Mouse (Mus musculus) kidney, adult 8-10 months (tissue): ENCODE data around the gene Slc22a15.

Experiments
- DNase-seq, 2 experiments: peaks; one replicate each; pipeline ENCODE4 v3.0.0; 2022

The Slc22a15 gene

DNA sequence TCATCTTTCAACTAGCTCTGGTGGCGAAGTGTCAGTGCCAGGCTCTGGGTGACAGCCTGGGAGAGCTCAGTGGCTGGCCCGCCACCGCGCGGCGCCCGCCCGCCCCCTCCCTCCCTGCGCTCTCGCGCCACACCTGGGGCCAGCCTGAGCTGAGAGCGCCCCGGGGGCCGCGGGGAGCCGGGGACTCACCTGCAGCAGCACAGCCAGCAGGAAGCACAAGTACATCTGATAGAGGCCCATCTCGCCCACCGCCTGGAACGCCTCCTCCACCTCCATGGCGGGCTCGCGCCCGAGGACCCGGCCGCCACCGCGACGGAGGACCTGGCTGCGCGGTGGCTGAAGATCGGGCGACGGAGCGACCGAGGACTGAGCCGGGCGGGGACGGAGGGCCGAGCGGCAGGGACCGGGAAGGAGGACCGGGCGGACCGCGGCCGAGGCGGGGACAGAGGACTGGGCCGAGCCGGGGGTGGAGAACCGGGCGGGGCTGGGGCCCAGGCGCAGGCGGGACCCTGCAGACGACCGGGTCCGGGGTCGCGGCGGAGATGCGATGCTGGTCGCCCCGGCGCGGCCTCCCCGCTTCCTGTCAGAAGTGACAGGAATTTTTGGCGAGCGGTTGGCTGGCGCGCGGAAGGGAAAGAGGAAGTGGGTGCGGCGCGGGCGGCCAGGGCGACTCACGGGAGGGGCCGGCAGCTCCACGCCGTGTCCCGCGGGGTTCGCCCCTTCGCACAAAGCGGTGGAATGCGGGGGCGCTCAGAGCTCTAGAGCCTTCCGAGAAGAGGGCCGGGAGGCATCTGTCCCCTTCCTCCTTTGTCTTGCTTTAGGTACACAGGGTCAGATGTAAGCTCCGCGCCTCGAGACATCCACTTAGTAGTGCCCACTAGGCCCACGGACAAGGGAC lies at the start of gene Slc22a15:
Gene Slc22a15 (minus strand): TSS at position 611 of the 898 bp plus-strand sequence.
- DNase-seq, result peak; percentile 44 to 52

DNA sequence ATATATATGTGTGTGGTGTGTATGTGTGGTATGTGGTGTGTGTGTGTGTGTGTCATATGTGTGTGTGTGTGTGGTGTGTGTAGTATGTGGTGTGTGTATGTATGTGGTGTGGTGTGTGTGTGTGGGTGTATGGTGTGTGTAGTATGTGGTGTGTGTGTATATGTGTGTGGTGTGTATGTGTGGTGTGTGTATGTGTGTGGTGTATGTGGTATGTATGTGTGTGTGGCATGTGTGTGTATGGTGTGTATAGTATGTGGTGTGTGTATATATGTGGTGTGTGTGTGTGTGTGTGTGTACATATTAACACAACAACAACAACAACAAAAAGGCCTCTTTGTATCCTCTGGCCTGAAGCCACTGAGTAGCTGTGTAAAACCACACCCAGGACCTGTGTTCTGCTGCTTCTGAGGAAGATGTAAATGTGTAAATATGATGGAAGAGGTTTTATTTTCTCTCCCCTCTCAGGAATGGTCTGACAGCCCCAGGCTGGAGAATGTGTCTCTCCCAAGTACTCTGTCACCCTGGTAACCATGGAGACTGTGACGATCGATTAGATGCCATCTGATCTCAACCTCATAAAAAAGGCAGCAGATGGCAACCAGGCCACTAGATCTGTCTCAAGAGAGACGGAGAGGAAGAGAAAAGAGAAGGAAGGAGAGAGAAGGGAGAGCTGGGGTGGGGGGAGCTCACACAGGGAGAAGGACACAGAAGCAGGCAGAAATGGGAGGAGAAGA lies 42.7 kb upstream of the Slc22a15 start:
- DNase-seq, result no peak

DNA sequence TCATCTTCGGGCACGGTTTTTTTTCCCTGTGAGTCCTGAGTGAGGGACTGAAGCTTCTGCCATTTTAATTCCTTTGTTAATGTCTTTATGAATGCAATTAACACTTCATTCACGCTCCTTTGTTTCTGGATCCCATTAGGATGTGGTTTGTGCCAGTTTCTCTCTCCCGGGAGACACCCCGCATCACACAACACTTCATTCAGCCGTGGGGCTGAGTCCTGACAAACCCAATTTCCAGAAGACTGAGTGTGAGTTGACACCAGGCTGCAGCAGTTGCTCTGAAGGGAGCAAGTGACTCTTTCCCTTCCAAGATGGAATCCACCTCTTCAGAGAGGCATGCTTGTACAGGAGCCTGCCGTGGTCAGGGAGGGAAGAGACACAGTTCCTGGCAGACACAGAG lies 40.1 kb upstream of the Slc22a15 start:
- no peak for DNase-seq

DNA sequence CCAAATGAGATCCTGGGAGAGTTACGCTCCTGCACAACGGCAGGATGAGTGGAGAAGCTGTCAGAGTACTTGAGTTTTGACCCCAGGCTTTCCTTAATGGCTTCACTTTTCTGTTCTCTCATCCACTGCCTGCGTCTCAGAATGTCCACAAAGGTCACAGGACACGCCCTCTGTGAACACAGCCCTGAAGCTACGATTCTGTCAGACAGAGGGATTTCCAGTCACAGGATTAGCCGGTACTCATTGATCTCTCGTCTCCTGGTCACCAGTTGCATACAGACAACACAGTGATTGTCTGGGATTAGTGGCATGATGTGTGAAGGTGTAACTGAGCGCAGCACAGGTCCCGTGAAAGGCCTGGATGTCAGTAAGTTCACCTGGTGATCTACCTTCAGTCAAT lies 39.2 kb upstream of the Slc22a15 start:
- no peak for DNase-seq

DNA sequence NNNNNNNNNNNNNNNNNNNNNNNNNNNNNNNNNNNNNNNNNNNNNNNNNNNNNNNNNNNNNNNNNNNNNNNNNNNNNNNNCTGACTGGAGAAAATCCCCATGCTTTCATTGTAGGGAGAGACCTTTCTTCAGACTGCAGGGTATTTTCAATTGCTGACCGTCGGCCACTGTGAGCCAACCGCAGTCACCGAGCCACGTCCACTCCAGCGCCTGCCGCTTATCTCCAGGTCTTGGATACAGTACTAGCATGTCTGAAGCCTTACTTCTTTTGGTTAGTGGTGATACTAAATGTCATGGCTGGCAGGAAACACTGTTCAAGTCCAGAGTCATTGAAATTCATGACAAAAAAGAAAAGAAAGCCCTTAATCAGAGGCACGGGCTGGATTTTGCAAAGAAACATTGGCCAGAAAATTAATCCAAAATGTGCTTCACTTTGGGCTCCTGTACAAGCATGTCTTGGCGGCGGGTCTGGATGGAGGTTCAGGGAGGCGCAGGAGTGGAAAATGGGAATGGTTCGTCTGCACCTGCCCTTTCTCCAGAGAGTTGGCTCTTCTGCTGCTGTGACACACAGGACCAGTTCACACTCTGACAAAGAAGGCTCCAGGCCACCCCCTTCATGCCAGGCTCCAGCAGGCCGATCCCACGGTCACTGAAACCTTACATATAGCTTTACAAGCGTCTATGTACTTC lies 37.0 kb upstream of the Slc22a15 start:
- DNase-seq, result no peak

DNA sequence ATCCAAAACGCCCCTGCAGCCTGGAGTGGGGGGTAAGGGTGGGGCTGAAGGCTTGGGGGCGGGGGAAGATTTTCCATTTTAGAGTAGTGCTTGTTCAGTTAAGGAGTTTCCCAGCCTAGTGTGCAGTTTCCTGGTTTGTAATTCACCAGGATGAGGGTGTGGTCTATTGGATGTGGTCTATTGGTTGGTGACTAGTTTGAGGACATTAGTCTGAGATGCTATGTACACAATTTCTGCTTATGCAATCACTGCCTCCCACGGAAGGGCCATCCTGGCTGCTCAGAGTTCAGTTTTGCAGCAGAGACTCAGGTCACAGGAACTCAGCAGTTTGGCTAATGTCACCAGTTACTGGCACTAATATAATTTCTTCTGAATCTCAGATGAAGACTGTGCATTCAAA lies 33.8 kb upstream of the Slc22a15 start:
- DNase-seq, result no peak

DNA sequence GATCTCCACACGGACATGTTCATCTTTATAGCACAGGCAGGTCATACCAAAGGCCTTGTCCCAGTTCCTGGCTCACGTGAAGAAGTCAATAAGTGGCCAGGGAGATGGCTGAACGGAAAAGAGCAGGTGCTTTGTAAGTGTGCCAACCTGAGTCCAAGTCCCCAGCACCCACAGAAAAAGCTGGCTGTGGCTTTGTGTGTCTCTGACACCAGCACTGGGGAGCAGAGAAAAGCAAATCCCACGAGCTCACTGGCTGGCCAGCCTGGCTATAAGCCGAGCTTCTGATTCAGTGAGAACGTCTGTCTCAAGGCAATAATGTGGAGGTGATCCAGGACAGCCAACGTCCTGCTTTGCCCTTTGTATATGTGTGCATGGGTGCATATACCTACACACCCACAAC lies 29.3 kb upstream of the Slc22a15 start:
- peak in 1 of 2 experiments; percentile 2 for DNase-seq

DNA sequence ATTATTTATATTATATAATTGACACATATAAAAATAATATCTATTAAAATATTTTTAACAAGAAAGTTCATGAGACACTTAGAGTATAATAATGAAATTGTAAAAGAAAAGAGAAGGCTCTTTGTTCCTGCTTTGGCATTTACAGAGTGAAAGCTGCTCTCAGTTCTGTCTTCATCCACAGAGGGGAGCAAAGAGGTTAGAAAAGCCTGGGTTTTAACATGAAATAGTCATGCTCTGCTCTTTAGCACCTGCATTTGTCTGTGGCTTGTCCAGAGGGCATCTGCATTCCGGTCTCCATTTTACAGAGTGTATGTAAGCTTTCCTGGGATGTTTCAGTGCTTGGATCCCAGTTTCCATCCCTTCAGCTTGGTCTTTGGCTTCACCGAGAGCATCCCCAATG lies 28.3 kb upstream of the Slc22a15 start:
- no peak for DNase-seq

DNA sequence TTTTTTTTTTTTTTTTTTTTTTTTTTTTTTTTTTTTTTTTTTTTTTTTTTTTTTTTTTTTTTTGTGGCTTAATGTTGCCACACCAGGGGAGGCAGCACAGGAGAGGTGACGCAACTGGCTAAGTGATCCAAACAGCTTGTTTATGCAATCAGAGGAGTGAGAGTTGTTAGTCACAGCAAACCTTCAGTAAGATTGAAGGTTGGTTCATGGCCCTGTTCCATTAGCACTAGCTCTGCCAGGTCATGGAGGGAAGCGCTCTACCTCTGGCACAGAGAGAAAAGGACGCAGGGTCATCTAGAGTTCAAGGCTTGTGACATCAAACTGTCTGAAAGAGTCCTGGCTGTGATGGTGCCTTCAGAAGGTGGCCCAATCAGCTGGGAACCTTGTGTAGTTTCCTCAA lies 24.3 kb upstream of the Slc22a15 start:
- DNase-seq, result peak; percentile 4 to 7

DNA sequence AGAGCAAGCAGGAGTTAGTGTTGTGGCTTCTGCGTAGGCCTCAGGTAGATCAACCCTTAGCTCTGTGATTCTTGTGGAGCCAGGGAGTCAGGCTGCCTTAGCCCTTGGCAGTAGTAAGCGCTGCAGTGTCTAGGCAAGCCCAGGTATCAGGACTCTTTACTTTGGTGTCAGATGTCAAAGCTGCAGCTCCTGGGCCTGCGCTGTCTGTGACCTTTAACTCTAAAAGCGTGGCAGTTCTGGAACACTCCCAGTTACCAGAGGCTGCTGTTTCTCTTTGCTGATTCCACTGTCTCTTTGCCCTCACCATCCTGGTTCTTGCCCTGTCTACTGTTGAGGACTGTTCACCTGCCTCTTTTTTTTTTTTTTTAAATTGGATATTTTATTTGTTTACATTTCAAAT lies 23.0 kb upstream of the Slc22a15 start:
- no peak for DNase-seq

DNA sequence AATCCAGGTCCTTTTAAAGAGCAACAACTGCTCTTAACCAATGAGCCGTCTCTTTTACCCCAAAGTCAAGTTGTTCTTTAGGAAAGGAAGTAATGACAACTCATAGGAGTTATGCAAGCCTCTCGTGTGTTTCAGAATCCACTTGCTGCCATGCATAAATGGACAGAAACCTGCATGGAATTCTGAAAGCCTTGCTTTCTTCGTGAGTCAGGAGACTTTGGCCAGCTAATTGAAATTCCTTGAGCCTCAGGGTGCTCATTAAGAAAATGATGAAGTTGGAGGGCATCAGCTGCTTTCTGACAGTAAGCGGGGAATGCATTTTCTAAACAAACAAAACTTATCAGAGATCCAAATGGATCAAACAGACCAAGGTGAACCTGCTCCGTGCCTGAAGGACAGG lies 21.0 kb upstream of the Slc22a15 start:
- no peak for DNase-seq

DNA sequence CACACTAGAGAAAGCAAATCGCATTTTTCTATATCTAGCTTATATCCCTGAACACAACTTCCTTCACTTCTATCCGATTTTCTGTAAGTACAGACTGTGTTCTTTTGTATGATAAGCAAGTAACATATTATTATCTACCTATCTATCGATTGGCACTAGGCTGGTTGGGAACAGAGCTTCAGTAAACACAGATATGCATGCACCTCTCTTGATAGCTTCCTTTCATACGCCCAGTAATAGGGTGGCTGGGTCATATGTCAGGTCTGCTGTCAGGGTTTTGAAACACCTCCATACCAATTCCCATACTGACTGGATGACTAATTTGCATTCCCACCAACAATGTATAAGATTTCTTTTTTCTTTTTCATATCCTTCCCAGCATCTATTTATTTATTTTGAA lies 16.2 kb upstream of the Slc22a15 start:
- DNase-seq, result no peak

DNA sequence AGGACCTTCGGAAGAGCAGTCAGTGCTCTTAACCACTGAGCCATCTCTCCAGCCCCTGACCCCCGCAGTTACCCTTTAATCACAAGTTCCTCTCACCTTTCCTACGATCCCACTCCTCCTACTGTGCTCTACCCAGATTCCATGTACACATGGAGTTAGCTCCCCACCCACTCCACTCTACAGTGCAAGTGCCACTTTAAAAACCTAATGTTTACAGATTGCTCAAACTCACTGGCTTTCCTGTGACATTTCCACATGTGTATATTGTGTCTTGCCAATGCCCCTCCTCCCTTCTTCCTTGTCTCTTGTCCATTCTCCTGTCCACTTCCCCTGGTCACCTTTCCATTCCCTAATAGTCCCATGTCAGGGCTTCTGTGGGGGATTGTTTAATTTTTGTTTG lies 15.6 kb upstream of the Slc22a15 start:
- DNase-seq, result no peak

DNA sequence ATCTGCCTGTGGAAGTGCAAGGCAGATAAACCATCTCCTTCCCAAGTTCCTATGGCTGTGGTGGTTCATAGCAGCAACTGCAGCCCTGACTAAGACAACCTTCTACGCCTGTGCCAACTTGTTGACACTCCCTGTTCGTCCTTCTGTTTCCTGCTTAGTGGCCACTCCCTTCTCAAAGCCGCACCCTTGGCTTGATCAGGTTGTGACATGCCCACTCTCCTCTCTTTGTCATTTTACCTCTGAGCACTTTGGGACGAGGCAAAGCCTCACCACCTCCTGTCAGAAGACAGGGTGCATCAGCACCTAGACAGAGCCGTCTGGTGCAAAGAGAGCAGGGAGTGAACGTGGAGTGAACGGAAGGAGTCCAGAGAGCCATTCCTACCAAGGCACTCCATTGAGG lies 14.9 kb upstream of the Slc22a15 start:
- DNase-seq, result no peak

DNA sequence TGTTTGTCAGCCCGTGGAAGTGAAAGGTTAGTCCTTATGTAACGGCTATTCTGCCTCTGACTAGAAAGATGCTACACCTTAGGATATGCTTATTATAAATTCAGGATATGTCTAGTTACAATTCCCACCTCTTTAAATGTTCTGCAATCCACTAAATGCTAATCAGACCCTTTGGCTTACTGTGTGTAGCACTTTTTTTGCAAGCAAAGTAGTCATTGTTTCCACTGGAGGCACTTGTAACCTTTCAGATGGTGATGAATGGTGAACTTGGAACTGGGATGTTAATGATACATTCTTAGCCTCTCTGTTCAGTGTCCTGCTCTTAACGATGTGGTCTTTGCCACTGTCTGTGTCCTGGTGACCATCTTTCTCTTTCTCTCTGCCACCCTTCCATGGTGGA lies 12.1 kb upstream of the Slc22a15 start:
- no peak for DNase-seq

DNA sequence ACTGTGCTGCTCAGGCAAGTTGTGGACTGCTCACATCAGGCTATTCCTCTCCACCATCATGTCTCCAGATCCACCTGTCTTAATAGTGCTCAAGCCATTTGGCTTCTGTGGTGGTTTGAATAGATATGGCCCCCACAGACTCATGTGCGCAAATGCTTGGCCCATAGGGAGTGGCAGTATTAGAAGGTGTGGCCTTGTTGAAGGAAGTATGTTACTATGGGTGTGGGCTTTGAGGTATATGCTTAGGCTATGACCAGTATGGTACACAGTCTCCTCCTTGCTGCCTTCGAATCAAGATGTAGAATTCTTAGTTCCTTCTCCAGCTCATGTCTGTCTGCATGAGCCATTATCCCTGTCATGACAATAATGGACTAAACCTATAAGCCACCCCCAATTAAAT lies 9.6 kb upstream of the Slc22a15 start:
- DNase-seq, result no peak

DNA sequence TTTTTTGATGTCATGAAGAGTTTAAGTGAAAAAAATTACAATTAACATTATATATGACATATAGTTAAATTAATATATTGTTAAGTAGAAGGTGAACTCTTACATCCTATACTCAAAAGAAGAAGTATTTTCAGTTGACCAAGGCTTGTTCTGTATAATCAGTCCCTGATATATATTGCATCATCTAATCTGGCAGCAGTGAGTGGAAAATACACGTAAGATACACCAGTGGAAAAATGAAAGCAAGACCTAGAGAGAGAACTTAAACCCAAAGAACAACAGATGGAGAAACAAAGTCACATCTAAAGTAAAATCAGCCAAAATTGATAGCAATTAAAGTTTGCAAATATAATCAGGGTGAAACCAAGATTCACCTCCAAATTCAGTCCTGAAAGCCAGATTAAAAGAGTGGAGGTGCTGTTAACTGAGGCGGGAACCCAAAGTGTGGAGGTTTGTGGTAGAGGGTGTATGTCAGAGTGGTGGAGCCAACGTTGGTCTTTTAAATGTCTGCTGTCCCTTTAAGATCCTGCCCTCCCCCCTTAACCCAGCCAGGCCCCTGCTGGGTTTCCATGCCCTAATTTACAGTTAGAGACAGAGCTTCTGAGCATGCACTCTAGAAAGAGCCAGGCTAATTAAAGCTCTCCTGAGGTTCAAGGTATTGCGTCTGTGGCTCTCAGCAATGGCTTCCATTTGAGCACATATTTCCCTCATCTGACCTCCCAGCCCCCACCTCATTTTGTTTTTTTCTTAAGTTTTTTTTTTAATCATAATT lies 5.0 kb upstream of the Slc22a15 start:
- no peak for DNase-seq

DNA sequence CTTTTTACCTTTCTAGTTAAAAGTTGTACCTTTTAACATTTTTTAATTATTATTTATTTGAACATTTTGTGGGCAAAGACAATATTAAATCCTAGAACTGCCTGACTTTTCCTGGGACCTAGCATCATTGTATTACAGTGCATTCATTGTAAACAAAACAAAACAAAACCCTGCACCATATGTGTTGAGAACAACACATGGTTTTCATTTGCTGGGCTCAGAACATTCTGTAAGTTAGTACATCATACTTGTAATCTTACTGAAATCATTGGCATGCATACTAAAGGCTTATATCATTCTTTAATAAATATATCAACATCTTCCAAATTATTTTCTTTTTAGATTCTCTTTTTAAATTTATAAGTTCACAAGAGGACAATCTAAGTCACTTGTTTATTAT lies 2.4 kb upstream of the Slc22a15 start:
- no peak for DNase-seq

DNA sequence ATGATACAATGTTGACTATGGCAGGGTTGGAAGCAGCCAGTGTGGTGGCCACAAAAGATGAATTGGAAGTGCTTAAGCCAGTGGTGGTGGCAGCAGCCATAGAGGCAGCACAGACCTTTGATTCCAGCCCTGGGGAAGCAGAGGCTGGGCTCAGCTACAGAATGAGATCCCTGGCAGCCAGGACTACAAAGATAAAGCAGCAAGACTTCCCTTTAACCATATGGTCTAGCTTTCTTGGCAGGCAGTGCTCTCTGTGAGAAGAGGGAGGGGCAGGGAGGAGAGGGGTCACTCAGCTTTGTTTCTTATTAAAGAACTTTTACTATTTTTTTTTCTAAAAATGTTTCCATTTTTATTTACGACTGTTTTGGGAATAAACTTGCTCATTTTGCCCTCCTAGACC lies 1.4 kb upstream of the Slc22a15 start:
- no peak for DNase-seq

DNA sequence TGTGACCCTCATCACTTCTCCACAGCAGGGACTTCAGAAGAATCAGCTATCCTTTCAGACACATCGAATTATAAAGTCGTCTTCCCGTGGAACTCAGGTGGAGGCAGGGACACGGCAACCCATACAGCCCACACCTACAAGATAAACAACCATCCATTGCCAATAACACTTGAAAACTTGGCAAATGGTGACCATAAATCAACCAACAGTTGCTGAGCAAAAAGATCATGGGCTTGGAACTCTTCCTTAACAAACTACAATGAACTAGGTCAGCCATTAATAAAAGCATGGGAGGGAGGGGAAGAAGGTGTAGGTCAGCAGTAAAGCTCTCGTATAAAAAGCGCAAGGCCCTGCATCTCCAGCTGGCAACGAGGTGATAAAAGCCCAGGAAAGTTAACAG lies 1.9 kb downstream of the Slc22a15 start:
- DNase-seq, result no peak

DNA sequence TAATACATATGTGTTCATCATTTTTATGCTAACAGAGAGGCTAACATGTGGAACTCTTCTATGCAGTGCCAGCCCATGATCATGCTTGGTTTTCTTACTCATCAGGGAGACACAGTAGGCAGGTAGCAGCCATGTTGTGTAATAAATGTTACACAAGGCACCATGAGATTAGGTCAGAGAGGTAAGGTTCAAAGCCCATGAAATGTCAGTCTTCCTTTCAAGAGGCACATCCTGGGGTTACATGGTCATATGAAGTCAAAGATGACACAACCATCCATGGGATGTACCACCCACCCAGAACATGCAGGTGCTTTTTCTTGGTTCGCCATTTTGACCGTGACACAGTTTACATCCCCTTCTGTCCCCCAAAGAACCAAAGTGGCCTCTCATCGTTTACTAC lies 5.7 kb downstream of the Slc22a15 start:
- DNase-seq, result no peak

DNA sequence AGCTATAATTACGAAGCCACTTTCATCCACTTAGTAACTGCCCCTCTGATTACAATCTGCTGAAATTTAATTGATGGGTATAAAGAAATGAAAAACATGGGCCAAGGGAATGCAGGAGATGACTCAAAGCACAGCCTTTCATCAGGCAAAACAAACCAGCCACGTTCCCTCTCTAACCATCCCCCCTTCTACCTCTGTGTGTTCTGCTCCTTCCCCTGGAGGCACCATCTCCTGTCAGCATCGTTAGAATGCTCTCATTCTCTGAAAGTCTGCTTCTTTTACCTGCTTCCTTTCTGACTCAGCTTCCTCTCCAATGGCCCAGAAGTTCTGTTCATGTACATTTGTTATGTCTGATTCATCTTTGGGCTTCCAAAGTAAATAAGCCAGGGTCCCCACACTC lies 6.6 kb downstream of the Slc22a15 start:
- no peak for DNase-seq

DNA sequence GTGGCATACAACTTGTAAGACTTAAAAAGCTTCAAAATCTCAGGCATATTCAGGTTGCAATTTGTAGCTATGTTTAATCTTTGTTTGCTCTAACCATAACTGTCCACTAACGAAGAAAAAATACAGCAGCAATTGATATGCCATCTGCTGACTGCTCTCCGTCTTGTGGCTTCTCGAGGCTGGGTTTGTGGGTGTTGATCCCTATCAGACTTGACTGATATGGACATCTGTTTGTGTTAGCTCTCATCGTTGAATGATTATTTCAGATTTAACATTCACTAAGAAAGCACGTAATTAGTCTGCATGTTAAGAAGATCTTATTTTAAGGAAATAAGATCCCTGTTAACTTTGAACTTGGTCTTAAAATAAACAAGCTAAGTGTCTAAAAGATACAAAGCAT lies 7.7 kb downstream of the Slc22a15 start:
- no peak for DNase-seq
